Mouse (Mus musculus): ENCODE measurements around the gene Sec23a. TPM values are rescaled to one million over a fixed set of nuclear protein-coding genes. Genes with fewer than 3 reads are reported as not detected.
A peak's percentile ranks its signal among the peaks of the same experiment; 100 is the strongest.

Gene Sec23a
- total and polyA plus RNA-seq, 3 experiments, result 12.3 to 24.7 (median 18.0) TPM

DNA sequence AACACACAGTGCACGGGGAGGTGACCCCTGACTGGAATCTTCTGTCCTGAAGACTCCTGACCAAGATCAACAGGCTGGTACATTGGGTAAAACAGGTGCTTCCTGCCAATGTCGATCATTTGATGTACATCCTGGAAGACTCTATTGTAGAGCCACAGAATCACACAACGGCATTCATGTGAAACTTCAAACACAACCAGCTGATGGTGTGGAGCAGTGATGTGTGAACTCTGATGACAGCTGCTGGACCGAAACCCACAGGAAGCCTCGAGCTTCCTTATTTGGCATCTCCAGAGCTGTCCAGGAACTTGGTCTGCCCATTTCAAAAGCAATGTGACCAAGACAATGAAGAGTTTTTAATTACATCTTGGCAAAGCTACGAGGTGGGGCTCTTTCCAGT, 91.0 kb downstream of the Sec23a start:
- Histone ChIP-seq H3K79me2 (replicated peaks; ENCODE audit: control insufficient read depth, extremely low read depth, insufficient read depth, poor library complexity, severe bottlenecking) (no peaks in the 10 kb centered on the region), H3K27me3 (replicated peaks) (no peaks in the 10 kb centered on the region), H3K36me3 (replicated peaks in 1 of 2; ENCODE audit: control insufficient read depth in 1 of 2, insufficient read depth in 1 of 2, low read length in 1 of 2) (no peaks in the 10 kb centered on the region), H3K9ac (ENCODE audit: insufficient read depth, low read depth) (no peak overlapping the region), H3K9me3 (replicated peaks; ENCODE audit: low read length) (no peaks in the 10 kb centered on the region), H3K4me2 (ENCODE audit: insufficient read depth, low read depth, poor library complexity, severe bottlenecking) (peak overlapping the region; percentile 8; the same call in 1 of the 2 replicates), H3K4me1 (ENCODE audit: control insufficient read depth in 1 of 2, insufficient read depth in 2 of 2) (peaks cover 6 to 20% of the 10 kb centered on the region in 2 experiments; a peak in 3 of 4 replicates), H3K27ac (ENCODE audit: insufficient read depth, low read depth) (no peak overlapping the region), H3K4me3 (replicated peaks in 1 of 3; ENCODE audit: low read depth in 2 of 3, low read length in 2 of 3, poor library complexity in 1 of 3) (no peak overlapping the region)
- TF ChIP-seq ETS1 (conservative IDR thresholded peaks at IDR 0.05; ENCODE audit: low read depth, low read length) (peak; percentile 93), ELF1 (IDR thresholded peaks at IDR 0.05; ENCODE audit: low read depth, low read length) (0 out of 2 replicates have a peak, but pooled peaks have one; percentile 8), EP300 (IDR thresholded peaks at IDR 0.05; ENCODE audit: low read length) (peak; percentile 71), PAX5 (IDR thresholded peaks at IDR 0.05; ENCODE audit: low read length) (no peak), NELFE (IDR thresholded peaks at IDR 0.05; ENCODE audit: low read depth, low read length) (no peak), SIN3A (IDR thresholded peaks at IDR 0.05; ENCODE audit: low read length) (peak; percentile 55; the same call in 1 of the 2 replicates), IRF4 (IDR thresholded peaks at IDR 0.05; ENCODE audit: low read depth, low read length) (0 out of 2 replicates have a peak, but pooled peaks have one; percentile 21), USF2 (conservative IDR thresholded peaks at IDR 0.05; ENCODE audit: low read depth, low read length) (no peak), JUND (conservative IDR thresholded peaks at IDR 0.05; ENCODE audit: low read depth, low read length) (no peak), KAT2A (IDR thresholded peaks at IDR 0.05; ENCODE audit: insufficient replicate concordance, low read length) (no peak), GABPA (IDR thresholded peaks at IDR 0.05; ENCODE audit: insufficient replicate concordance, low read depth, low read length) (no peak), ZKSCAN1 (IDR thresholded peaks at IDR 0.05; ENCODE audit: borderline replicate concordance, low read depth, low read length) (no peak), RAD21 (IDR thresholded peaks at IDR 0.05; ENCODE audit: low read depth, low read length) (no peak), MAFK (IDR thresholded peaks at IDR 0.05; ENCODE audit: insufficient replicate concordance, low read length) (no peak), BHLHE40 (IDR thresholded peaks at IDR 0.05; ENCODE audit: low read depth, low read length) (peak; percentile 39), USF1 (IDR thresholded peaks at IDR 0.05; ENCODE audit: low read depth, low read length) (no peak), MYC (IDR thresholded peaks at IDR 0.05; ENCODE audit: low read depth, low read length) (no peak), MAX (IDR thresholded peaks at IDR 0.05; ENCODE audit: low read length) (no peak; the same call in 1 of the 2 replicates), CHD1 (IDR thresholded peaks at IDR 0.05; ENCODE audit: low read depth, low read length) (no peak), SMC3 (IDR thresholded peaks at IDR 0.05; ENCODE audit: low read depth, low read length) (no peak), MAZ (IDR thresholded peaks at IDR 0.05; ENCODE audit: low read depth, low read length) (no peak), MEF2A (IDR thresholded peaks at IDR 0.05; ENCODE audit: borderline replicate concordance, low read depth, low read length) (peak; percentile 51; the same call in 1 of the 2 replicates), NRF1 (IDR thresholded peaks at IDR 0.05; ENCODE audit: low read depth, low read length) (no peak), TCF12 (IDR thresholded peaks at IDR 0.05; ENCODE audit: low read depth, low read length) (0 out of 2 replicates have a peak, but pooled peaks have one; percentile 50)
- in situ Hi-C loops (cut with MboI; ENCODE audit: low pct_ligation_motif_present, low pct_unique_long_range_greater_than_20kb, low sequenced_read_pairs), result no loop called here
- dilution Hi-C loops (cut with MboI; ENCODE audit: extremely low pct_ligation_motif_present, extremely low pct_unique_long_range_greater_than_20kb, low sequenced_read_pairs), result no loop called here
- peak; percentile 75 for DNase-seq (ENCODE audit: extremely low read depth)

All from CH12.LX (cell line).